Mouse (Mus musculus) CH12.LX (cell line): ENCODE data around the gene Slfn14. TPM values are rescaled to one million over a fixed set of nuclear protein-coding genes. Genes with fewer than 3 reads are reported as not detected.
"Not testable (repeated sequence)": the region's sequence is repeated elsewhere in the genome, so short reads cannot be mapped to it uniquely, and the experiment has no call there.

Experiments
- DNase-seq: peaks from one replicate; pipeline ENCODE4 v3.0.0-alpha.2; 2013; ENCODE audit errors: extremely low read depth
- H3K27ac ChIP-seq: 2 replicates; pipeline ENCODE4 v1.5.1; 2012; ENCODE audit warnings: low read depth, mild to moderate bottlenecking, control low read depth, moderate library complexity; ENCODE audit not compliant: insufficient read depth
- H3K27me3 ChIP-seq: replicated peaks from 2 replicates; pipeline ENCODE3; 2012; ENCODE audit warnings: inconsistent platforms
- H3K36me3 ChIP-seq, 2 experiments: replicated peaks in 1 of 2; 2 replicates each; pipeline versions ENCODE3 to v1.6.1; 2012; ENCODE audit warnings: inconsistent platforms in 1 of 2, low read length in 1 of 2, mild to moderate bottlenecking in 1 of 2, mixed read lengths in 1 of 2, moderate library complexity in 1 of 2; ENCODE audit not compliant: control insufficient read depth in 1 of 2, insufficient read depth in 1 of 2
- H3K4me1 ChIP-seq, 2 experiments: 2 replicates each; pipeline ENCODE4 v1.6.1; 2012; ENCODE audit warnings: inconsistent platforms in 1 of 2, moderate library complexity in 1 of 2; ENCODE audit not compliant: insufficient read depth in 2 of 2, control insufficient read depth in 1 of 2
- H3K4me2 ChIP-seq: 2 replicates; pipeline ENCODE4 v1.6.1; 2012; ENCODE audit warnings: low read depth, mild to moderate bottlenecking, control low read depth; ENCODE audit not compliant: poor library complexity, insufficient read depth, severe bottlenecking
- H3K4me3 ChIP-seq, 3 experiments: fragments of 150-350 bp in 1 of 3; sonication (generic) in 1 of 3; replicated peaks in 1 of 3; 2 replicates each; pipeline versions ENCODE3 to v1.5.1; 2011 to 2012; ENCODE audit warnings: low read depth in 2 of 3, low read length in 2 of 3, mild to moderate bottlenecking in 2 of 3, moderate library complexity in 2 of 3, control low read depth in 1 of 3, improper control_type of control experiment in 1 of 3, inconsistent platforms in 1 of 3, mixed read lengths in 1 of 3; ENCODE audit not compliant: poor library complexity in 1 of 3
- H3K79me2 ChIP-seq: replicated peaks from 2 replicates; pipeline ENCODE4 v1.6.1; 2012; ENCODE audit warnings: mild to moderate bottlenecking, moderate library complexity; ENCODE audit not compliant: control insufficient read depth, poor library complexity, insufficient read depth, severe bottlenecking; ENCODE audit errors: extremely low read depth
- H3K9ac ChIP-seq: 2 replicates; pipeline ENCODE4 v1.6.1; 2012; ENCODE audit warnings: low read depth, mild to moderate bottlenecking, control low read depth, moderate library complexity; ENCODE audit not compliant: insufficient read depth
- H3K9me3 ChIP-seq: replicated peaks from 2 replicates; pipeline ENCODE3; 2012; ENCODE audit warnings: low read length, inconsistent platforms, mixed read lengths
- CHD2 ChIP-seq: IDR thresholded peaks from 2 replicates; pipeline ENCODE4 v1.6.1; 2011; ENCODE audit warnings: low read length, improper control_type of control experiment
- HCFC1 ChIP-seq: IDR thresholded peaks from 2 replicates; pipeline ENCODE4 v1.6.1; 2012; ENCODE audit warnings: low read depth, mild to moderate bottlenecking, inconsistent platforms, low read length, improper control_type of control experiment
- JUND ChIP-seq: conservative IDR thresholded peaks from 2 replicates; pipeline ENCODE4 v1.6.1; 2011; ENCODE audit warnings: low read depth, low read length, improper control_type of control experiment
- MAX ChIP-seq: IDR thresholded peaks from 2 replicates; pipeline ENCODE4 v1.6.1; 2011; ENCODE audit warnings: low read length, improper control_type of control experiment
- MEF2A ChIP-seq: IDR thresholded peaks from 2 replicates; pipeline ENCODE4 v1.6.1; 2014; ENCODE audit warnings: low read depth, mild to moderate bottlenecking, inconsistent platforms, low read length, improper control_type of control experiment, borderline replicate concordance
- NRF1 ChIP-seq: IDR thresholded peaks from 2 replicates; pipeline ENCODE4 v1.6.1; 2014; ENCODE audit warnings: low read depth, mild to moderate bottlenecking, inconsistent platforms, low read length, improper control_type of control experiment, moderate library complexity
- POLR2AphosphoS2 ChIP-seq: IDR thresholded peaks from 2 replicates; pipeline ENCODE4 v1.6.1; 2011; ENCODE audit warnings: low read depth, low read length, improper control_type of control experiment
- RCOR1 ChIP-seq: conservative IDR thresholded peaks from 2 replicates; pipeline ENCODE4 v1.6.1; 2012; ENCODE audit warnings: low read depth, mild to moderate bottlenecking, inconsistent platforms, low read length, improper control_type of control experiment
- SMC3 ChIP-seq: IDR thresholded peaks from 2 replicates; pipeline ENCODE4 v1.6.1; 2011; ENCODE audit warnings: low read depth, low read length, improper control_type of control experiment
- TBP ChIP-seq: conservative IDR thresholded peaks from 2 replicates; pipeline ENCODE4 v1.6.1; 2011; ENCODE audit warnings: low read depth, low read length, improper control_type of control experiment
- TCF12 ChIP-seq: IDR thresholded peaks from 2 replicates; pipeline ENCODE4 v1.6.1; 2014; ENCODE audit warnings: low read depth, mild to moderate bottlenecking, inconsistent platforms, low read length, improper control_type of control experiment
- USF1 ChIP-seq: IDR thresholded peaks from 2 replicates; pipeline ENCODE4 v1.6.1; 2014; ENCODE audit warnings: low read depth, mild to moderate bottlenecking, inconsistent platforms, low read length, improper control_type of control experiment
- USF2 ChIP-seq: conservative IDR thresholded peaks from 2 replicates; pipeline ENCODE4 v1.6.1; 2011; ENCODE audit warnings: low read depth, low read length, improper control_type of control experiment
- ZNF384 ChIP-seq: IDR thresholded peaks from 2 replicates; pipeline ENCODE4 v1.6.1; 2012; ENCODE audit warnings: low read depth, low read length, improper control_type of control experiment, inconsistent platforms
- dilution Hi-C: fragments of 300-500 bp; cut with MboI; formaldehyde crosslinking; loops from 2 replicates; pipeline ENCODE4 v1.14.3; 2020; ENCODE audit warnings: low sequenced_read_pairs; ENCODE audit not compliant: extremely low pct_unique_long_range_greater_than_20kb, extremely low pct_ligation_motif_present
- in situ Hi-C: fragments of 300-500 bp; cut with MboI; formaldehyde crosslinking; loops from 3 replicates; pipeline ENCODE4 v1.14.3; 2019; ENCODE audit warnings: low sequenced_read_pairs, low pct_ligation_motif_present, low pct_unique_long_range_greater_than_20kb, mixed read lengths
- polyA plus RNA-seq: library from polyadenylated mRNA; unstranded; fragments of >175 nt; gene quantifications from 2 replicates; pipeline ENCODE4 v1.2.1, GENCODE M21; 2012; ENCODE audit warnings: low read depth; ENCODE audit not compliant: insufficient read length
- total RNA-seq, 2 experiments: library from RNA; depleted of rRNA; stranded (reverse); fragments of 300-350 nt in 1 of 2; fragments of >200 nt in 1 of 2; gene quantifications; 2 replicates each; pipeline ENCODE4 v1.2.3; 2012 to 2014

Slfn14 gene
- total and polyA plus RNA-seq, 3 experiments = not detected

DNA sequence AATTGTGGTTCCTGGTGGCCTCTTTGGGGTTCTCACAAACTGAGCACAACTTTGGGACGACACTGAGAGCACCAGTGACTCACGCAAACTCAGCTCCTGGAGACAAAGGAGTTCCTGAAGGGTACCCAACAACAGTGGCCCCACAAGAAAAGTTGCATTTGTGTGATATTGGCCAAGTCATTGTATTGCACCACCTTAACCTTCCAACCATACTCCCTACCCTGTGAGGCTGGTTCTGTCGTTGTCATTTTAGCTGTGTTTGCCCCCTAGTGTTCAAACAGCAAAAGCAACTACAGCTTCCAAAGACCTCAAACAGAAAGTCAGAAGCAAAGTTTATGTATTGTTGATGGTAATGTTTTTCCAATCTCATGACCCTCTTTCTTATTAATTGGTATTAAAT, 23.4 kb downstream of the Slfn14 start (continued):
- TF ChIP-seq NRF1 (no peak), MAX (no peak), MEF2A (no peak)

DNA sequence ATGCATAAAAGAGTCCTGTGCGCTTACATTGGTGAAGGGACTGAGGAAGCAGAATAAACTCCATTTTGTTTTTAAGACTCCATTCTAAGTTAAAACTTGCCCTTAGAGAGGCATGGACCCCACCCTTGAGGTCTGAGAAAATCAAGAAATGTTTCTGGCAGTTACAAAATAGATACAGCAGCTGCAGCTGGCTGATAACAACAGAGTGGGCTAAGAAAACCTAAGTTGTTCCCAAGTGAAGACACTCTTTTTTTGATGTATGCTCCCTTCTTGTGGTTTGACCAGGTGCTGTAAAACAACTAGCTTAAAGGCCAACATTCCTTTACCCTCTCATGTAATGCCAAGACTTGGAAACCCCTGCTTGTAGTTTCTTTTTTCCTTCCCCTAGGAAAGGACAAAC, 23.9 kb downstream of the Slfn14 start:
- no peaks in the 10 kb centered on the region for H3K9me3 ChIP-seq
- no peaks in the 10 kb centered on the region for H3K27me3 ChIP-seq
- in situ Hi-C loops = loop anchor here (10.0 kb wide), 1 partner anchor 348 kb away; the partner anchor contains the start of gene Unc45b
- H3K9ac ChIP-seq = no peak overlapping the region
- H3K79me2 ChIP-seq = peaks cover 2% of the 10 kb centered on the region; the same call in 1 of the 2 replicates
- dilution Hi-C loops = no loop called here
- H3K36me3 ChIP-seq = peaks cover 27 to 31% of the 10 kb centered on the region in 2 experiments
- TF ChIP-seq HCFC1 (no peak), TBP (no peak), MEF2A (no peak), JUND (no peak), USF1 (no peak), TCF12 (no peak), NRF1 (no peak), SMC3 (no peak), CHD2 (no peak), ZNF384 (no peak), RCOR1 (no peak), USF2 (no peak), POLR2AphosphoS2 (no peak)
- no peak overlapping the region for H3K4me3 ChIP-seq
- no peaks in the 10 kb centered on the region for H3K4me1 ChIP-seq
- no peak overlapping the region for H3K4me2 ChIP-seq
- H3K27ac ChIP-seq = no peak overlapping the region
- DNase-seq = no peak

DNA sequence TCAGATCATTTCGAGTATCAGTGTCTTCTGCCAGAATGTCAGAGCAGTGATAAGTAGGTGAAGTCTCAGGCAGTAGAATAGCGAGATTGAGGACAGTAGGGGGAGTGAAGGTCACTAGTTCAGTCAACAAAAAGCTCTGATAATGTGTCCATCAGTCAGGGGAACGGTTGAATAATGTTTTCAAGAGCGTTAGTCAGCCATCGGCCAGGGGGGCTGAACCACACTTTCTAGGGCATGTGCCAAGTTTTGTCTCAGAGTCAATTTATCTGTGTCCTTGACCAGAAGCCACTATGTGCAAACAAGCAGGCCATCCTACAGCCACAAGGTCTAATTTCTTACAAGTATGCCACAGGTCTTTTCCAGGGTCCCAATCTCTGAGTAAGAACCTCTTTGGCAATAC, 29.3 kb downstream of the Slfn14 start:
- H3K27ac ChIP-seq, H3K4me3 ChIP-seq, H3K27me3 ChIP-seq, H3K9ac ChIP-seq, dilution Hi-C loops, H3K4me1 ChIP-seq, in situ Hi-C loops, DNase-seq, H3K4me2 ChIP-seq, H3K9me3 ChIP-seq, H3K79me2 ChIP-seq: not testable (repeated sequence)
- peaks cover 48 to 55% of the 10 kb centered on the region in 2 experiments for H3K36me3 ChIP-seq
